Mouse (Mus musculus) 3T3-L1 (cell line): ENCODE measurements around the gene BC030867.

Source experiments
- DNase-seq: peaks from one replicate; pipeline ENCODE4 v3.0.0-alpha.2; 2015; ENCODE audit warnings: low read depth, low spot score

BC030867 gene

GRCm38 (mm10) chr11:102314321-102314720 is 65.6 kb downstream of the BC030867 start:
- no peak for DNase-seq
